Mouse (Mus musculus) myocyte (in vitro differentiated cells): ENCODE data around the gene Arl14ep.
"Not testable (repeated sequence)": the region's sequence is repeated elsewhere in the genome, so short reads cannot be mapped to it uniquely, and the experiment has no call there.

Experiments
- CEBPB ChIP-seq: IDR thresholded peaks from 2 replicates; pipeline ENCODE4 v1.6.1; 2011; ENCODE audit warnings: mild to moderate bottlenecking, moderate library complexity; ENCODE audit not compliant: poor library complexity, insufficient read depth, severe bottlenecking
- E2F4 ChIP-seq: IDR thresholded peaks from one replicate; pipeline ENCODE4 v1.6.1; 2011; ENCODE audit warnings: mild to moderate bottlenecking, control low read depth, moderate library complexity; ENCODE audit not compliant: insufficient read depth
- MAX ChIP-seq: IDR thresholded peaks from one replicate; pipeline ENCODE4 v1.6.1; 2011; ENCODE audit warnings: low read depth, mild to moderate bottlenecking, control low read depth
- MYOD1 ChIP-seq, 3 experiments: IDR thresholded peaks; one replicate each; pipeline ENCODE4 v1.6.1; 2011; ENCODE audit warnings: control low read depth in 2 of 3, low read depth in 2 of 3, mild to moderate bottlenecking in 2 of 3, moderate library complexity in 1 of 3; ENCODE audit not compliant: insufficient read length in 2 of 3, control insufficient read depth in 1 of 3
- REST ChIP-seq: IDR thresholded peaks from one replicate; pipeline ENCODE4 v1.6.1; 2011; ENCODE audit warnings: mild to moderate bottlenecking, control low read depth, moderate library complexity; ENCODE audit not compliant: insufficient read depth, insufficient read length
- USF1 ChIP-seq: IDR thresholded peaks from one replicate; pipeline ENCODE4 v1.6.1; 2011; ENCODE audit warnings: low read depth, mild to moderate bottlenecking, control low read depth, moderate library complexity

DNA sequence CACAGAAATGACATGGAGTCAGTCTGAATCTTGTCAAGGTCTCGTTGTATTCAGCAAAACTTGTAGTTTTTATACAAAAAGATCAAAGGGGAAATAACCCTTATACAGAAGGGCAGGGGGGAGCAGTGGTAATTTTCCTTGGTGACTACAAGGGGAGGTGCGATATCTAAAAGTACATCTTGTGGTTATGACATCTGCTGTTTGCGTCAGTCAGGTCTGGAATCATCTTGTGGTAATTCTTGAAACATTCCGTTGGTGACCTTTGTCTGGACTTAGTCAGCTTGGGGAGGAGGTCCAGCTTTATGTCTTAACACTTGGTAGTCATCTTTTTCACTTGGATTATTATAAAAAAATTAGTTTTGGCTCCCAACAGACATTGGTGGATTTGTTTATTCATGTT, 31.7 kb upstream of the Arl14ep start:
- not testable (repeated sequence) for TF ChIP-seq USF1; REST; CEBPB; E2F4; MAX; MYOD1 (IDR thresholded peaks at IDR 0.05; ENCODE audit: control insufficient read depth in 1 of 3, insufficient read length in 2 of 3, low read depth in 2 of 3)
